ENCODE assay signal across 20 mouse cellular contexts in genomic region chr7:118461400-118462136, GRCm38 (mm10). TPM values are rescaled to one million over a fixed set of nuclear protein-coding genes. Genes with fewer than 3 reads are reported as not detected.
DNase-seq lines count a peak whose midpoint lies in the region; ATAC-seq and TF ChIP-seq lines count a peak whose summit lies in the region.
"Had no signal": no experiment of that assay in that cellular context is flagged by ENCODE, and none has a peak within 500 bp of the region (broad histone marks: within the 10 kb centered on the region; RNA-seq: fewer than 3 reads in every experiment).

No protein-coding gene starts in this region.

- no peak overlapping the region for H3K4me2 ChIP-seq in forebrain, embryonic 12.5 days
- H3K4me2 ChIP-seq in forebrain, postnatal 0 days (ENCODE audit: low read depth) = no peak overlapping the region
- no peak overlapping the region for H3K4me2 ChIP-seq in kidney, embryonic 16.5 days (replicated peaks; ENCODE audit: low read depth, low read length)
- H3K4me2 ChIP-seq in stomach, embryonic 14.5 days (replicated peaks; ENCODE audit: low read depth, low read length) = no peak overlapping the region
- no peak overlapping the region for H3K4me2 ChIP-seq in stomach, postnatal 0 days (replicated peaks; ENCODE audit: low read depth)
- no peak overlapping the region for H3K4me2 ChIP-seq in forebrain, embryonic 11.5 days (ENCODE audit: low read depth, low read length, severe bottlenecking)
- H3K4me2 ChIP-seq: heart, embryonic 12.5 days; stomach, embryonic 15.5 days had no signal

- H3K27ac ChIP-seq in forebrain, embryonic 12.5 days = no peak overlapping the region
- H3K27ac ChIP-seq in forebrain, postnatal 0 days (ENCODE audit: low read depth, low read length) = no peak overlapping the region
- H3K27ac ChIP-seq in kidney, embryonic 16.5 days (ENCODE audit: low read length) = no peak overlapping the region
- H3K27ac ChIP-seq in stomach, embryonic 14.5 days (ENCODE audit: low read length) = peak overlapping the region; percentile 10; the same call in 1 of the 2 replicates
- H3K27ac ChIP-seq in stomach, postnatal 0 days (replicated peaks) = no peak overlapping the region
- no peak overlapping the region for H3K27ac ChIP-seq in forebrain, embryonic 11.5 days (ENCODE audit: low read depth, low read length)
- H3K27ac ChIP-seq: stomach, embryonic 15.5 days had no signal

- no peak for TF ChIP-seq EP300 in stomach, postnatal 0 days (optimal IDR thresholded peaks at IDR 0.05)

- no peaks in the 10 kb centered on the region for H3K27me3 ChIP-seq in forebrain, embryonic 12.5 days
- no peaks in the 10 kb centered on the region for H3K27me3 ChIP-seq in forebrain, postnatal 0 days (ENCODE audit: insufficient read depth, low read length)
- H3K27me3 ChIP-seq in kidney, embryonic 16.5 days (ENCODE audit: insufficient read depth, low read length) = no peaks in the 10 kb centered on the region
- no peaks in the 10 kb centered on the region for H3K27me3 ChIP-seq in stomach, embryonic 14.5 days (ENCODE audit: control insufficient read depth, insufficient read depth, low read length)
- H3K27me3 ChIP-seq in stomach, postnatal 0 days (ENCODE audit: control insufficient read depth, insufficient read depth, low read length) = no peaks in the 10 kb centered on the region
- H3K27me3 ChIP-seq in forebrain, embryonic 11.5 days (ENCODE audit: control insufficient read depth, insufficient read depth, low read length) = no peaks in the 10 kb centered on the region
- H3K27me3 ChIP-seq: heart, embryonic 12.5 days; stomach, embryonic 15.5 days had no signal

- H3K36me3 ChIP-seq in forebrain, embryonic 12.5 days (replicated peaks) = no peaks in the 10 kb centered on the region
- no peaks in the 10 kb centered on the region for H3K36me3 ChIP-seq in forebrain, postnatal 0 days (ENCODE audit: insufficient read depth)
- H3K36me3 ChIP-seq in kidney, embryonic 16.5 days (ENCODE audit: insufficient read depth, low read length) = no peaks in the 10 kb centered on the region
- H3K36me3 ChIP-seq in stomach, embryonic 14.5 days (ENCODE audit: control insufficient read depth, insufficient read depth, low read length) = no peaks in the 10 kb centered on the region
- H3K36me3 ChIP-seq in stomach, postnatal 0 days (ENCODE audit: control insufficient read depth, insufficient read depth, low read length) = no peaks in the 10 kb centered on the region
- no peaks in the 10 kb centered on the region for H3K36me3 ChIP-seq in forebrain, embryonic 11.5 days (ENCODE audit: control insufficient read depth, insufficient read depth, low read length)
- H3K36me3 ChIP-seq: heart, embryonic 12.5 days; stomach, embryonic 15.5 days had no signal

- no peaks in the 10 kb centered on the region for H3K9me3 ChIP-seq in forebrain, embryonic 12.5 days
- no peaks in the 10 kb centered on the region for H3K9me3 ChIP-seq in forebrain, postnatal 0 days (ENCODE audit: low read length)
- H3K9me3 ChIP-seq in kidney, embryonic 16.5 days (ENCODE audit: low read length) = no peaks in the 10 kb centered on the region
- H3K9me3 ChIP-seq in stomach, embryonic 14.5 days (ENCODE audit: control insufficient read depth, low read depth, low read length) = no peaks in the 10 kb centered on the region
- no peaks in the 10 kb centered on the region for H3K9me3 ChIP-seq in stomach, postnatal 0 days (ENCODE audit: control insufficient read depth, low read length)
- H3K9me3 ChIP-seq in forebrain, embryonic 11.5 days (ENCODE audit: control insufficient read depth, low read length) = no peaks in the 10 kb centered on the region
- H3K9me3 ChIP-seq: heart, embryonic 12.5 days; stomach, embryonic 15.5 days had no signal

- no peak for DNase-seq in forebrain, postnatal 0 days
- DNase-seq in kidney, postnatal 10 days = no peak
- DNase-seq in stomach, postnatal 0 days (ENCODE audit: low spot score) = no peak
- DNase-seq in retina, postnatal 1 day = peak; percentile 57
- no peak for DNase-seq in forebrain, embryonic 11.5 days (ENCODE audit: low spot score)
- DNase-seq: adrenal gland, adult 2 months; cerebellum, postnatal 25 days; gastrocnemius, postnatal 25 days; kidney, adult 2 months; kidney, postnatal 4 days; layer of hippocampus, postnatal 36 days; liver; lung, adult 18-20 months; spleen, adult 18-20 months had no signal

- peaks cover 24% of the 10 kb centered on the region for H3K4me1 ChIP-seq in forebrain, embryonic 12.5 days
- H3K4me1 ChIP-seq in forebrain, postnatal 0 days (ENCODE audit: insufficient read depth) = 0 out of 2 replicates have a peak, but pooled peaks cover 8% of the 10 kb centered on the region
- H3K4me1 ChIP-seq in kidney, embryonic 16.5 days (ENCODE audit: insufficient read depth, low read length) = peaks cover 19% of the 10 kb centered on the region
- peaks cover 17% of the 10 kb centered on the region; the same call in 1 of the 2 replicates for H3K4me1 ChIP-seq in stomach, embryonic 14.5 days (ENCODE audit: control insufficient read depth, insufficient read depth, low read length)
- H3K4me1 ChIP-seq in stomach, postnatal 0 days (replicated peaks; ENCODE audit: control insufficient read depth, insufficient read depth) = peaks cover 4% of the 10 kb centered on the region
- H3K4me1 ChIP-seq in forebrain, embryonic 11.5 days (replicated peaks; ENCODE audit: control insufficient read depth, insufficient read depth, low read length) = peaks cover 3% of the 10 kb centered on the region; the same call in 1 of the 2 replicates

- H3K4me3 ChIP-seq in forebrain, embryonic 12.5 days (replicated peaks) = no peak overlapping the region
- H3K4me3 ChIP-seq in forebrain, postnatal 0 days (ENCODE audit: low read depth, low read length) = no peak overlapping the region
- no peak overlapping the region for H3K4me3 ChIP-seq in kidney, embryonic 16.5 days (ENCODE audit: low read length)
- H3K4me3 ChIP-seq in stomach, embryonic 14.5 days (ENCODE audit: low read depth, low read length) = no peak overlapping the region
- H3K4me3 ChIP-seq in stomach, postnatal 0 days (ENCODE audit: low read depth, low read length) = no peak overlapping the region
- no peak overlapping the region for H3K4me3 ChIP-seq in forebrain, embryonic 11.5 days (ENCODE audit: low read depth, low read length)
- H3K4me3 ChIP-seq: heart, embryonic 12.5 days; stomach, embryonic 15.5 days had no signal

- peak; percentile 11; the same call in 1 of the 2 replicates for ATAC-seq in forebrain, embryonic 12.5 days (ENCODE audit: low FRiP score)
- ATAC-seq in forebrain, postnatal 0 days = no peak
- 0 out of 2 replicates have a peak, but pooled peaks have one; percentile 12 for ATAC-seq in kidney, embryonic 16.5 days (ENCODE audit: low FRiP score, low TSS enrichment)
- ATAC-seq in stomach, embryonic 14.5 days (ENCODE audit: insufficient number of reproducible peaks, insufficient read depth, low FRiP score, low read depth) = no peak
- ATAC-seq in stomach, postnatal 0 days (ENCODE audit: low FRiP score, low TSS enrichment) = no peak
- no peak for ATAC-seq in forebrain, embryonic 11.5 days (replicated peaks; ENCODE audit: low FRiP score)

- 65% methylated on average over 16 of the region's 16 CpGs for WGBS in forebrain, embryonic 12.5 days
- WGBS in forebrain, postnatal 0 days = 61% methylated on average over 16 of the region's 16 CpGs
- 57% methylated on average over 16 of the region's 16 CpGs for WGBS in kidney, embryonic 16.5 days
- 31% methylated on average over 16 of the region's 16 CpGs for WGBS in stomach, embryonic 14.5 days
- WGBS in stomach, postnatal 0 days = 25% methylated on average over 16 of the region's 16 CpGs
- 68% methylated on average over 16 of the region's 16 CpGs for WGBS in forebrain, embryonic 11.5 days

- no peak for TF ChIP-seq CTCF in forebrain, postnatal 0 days (IDR thresholded peaks at IDR 0.05; ENCODE audit: low read depth)
- TF ChIP-seq CTCF in stomach, postnatal 0 days (IDR thresholded peaks at IDR 0.05; ENCODE audit: low read depth) = no peak

- no peak overlapping the region for H3K9ac ChIP-seq in forebrain, embryonic 12.5 days
- H3K9ac ChIP-seq in forebrain, postnatal 0 days = no peak overlapping the region
- no peak overlapping the region for H3K9ac ChIP-seq in kidney, embryonic 16.5 days (replicated peaks; ENCODE audit: low read length)
- no peak overlapping the region for H3K9ac ChIP-seq in stomach, embryonic 14.5 days (replicated peaks; ENCODE audit: low read depth, low read length)
- H3K9ac ChIP-seq in stomach, postnatal 0 days (ENCODE audit: low read length) = no peak overlapping the region
- no peak overlapping the region for H3K9ac ChIP-seq in forebrain, embryonic 11.5 days (ENCODE audit: low read length)
- H3K9ac ChIP-seq: heart, embryonic 12.5 days; stomach, embryonic 15.5 days had no signal

RNA-seq across cellular contexts. Expression of gene Syt17, which starts 13.5 kb away (rescaled TPM):
- 3.4 and 4.0 TPM in 2 replicates for polyA plus RNA-seq in forebrain, embryonic 12.5 days (2016; fragmentation: Nextera tagmentation; extraction: Ambion mirVana)
- total RNA-seq in forebrain, postnatal 0 days (2014; rRNA removed) = 19.6 and 22.5 TPM in 2 replicates
- 10.4 and 18.2 TPM in 2 replicates for polyA plus RNA-seq in forebrain, postnatal 0 days (2015; fragmentation: Nextera tagmentation; extraction: Ambion mirVana)
- 12.6 and 13.3 TPM in 2 replicates for polyA plus RNA-seq in kidney, embryonic 16.5 days (2015; fragmentation: Nextera tagmentation; extraction: Ambion mirVana)
- 7.8 and 8.5 TPM in 2 replicates for polyA plus RNA-seq in stomach, embryonic 14.5 days (2014; fragmentation: Nextera tagmentation; extraction: Ambion mirVana)
- polyA plus RNA-seq in stomach, postnatal 0 days (2015; fragmentation: Nextera tagmentation; extraction: Ambion mirVana) = 3.3 and 3.8 TPM in 2 replicates
- 2.4 and 3.2 TPM in 2 replicates for polyA plus RNA-seq in forebrain, embryonic 11.5 days (2014; fragmentation: Nextera tagmentation; extraction: Ambion mirVana)
- total RNA-seq: MEL had no signal

RNA-seq across cellular contexts. Expression of gene Itpripl2, which starts 30.2 kb away (rescaled TPM):
- 1.0 and 1.3 TPM in 2 replicates for polyA plus RNA-seq in forebrain, embryonic 12.5 days (2016; fragmentation: Nextera tagmentation; extraction: Ambion mirVana)
- total RNA-seq in forebrain, postnatal 0 days (2014; rRNA removed) = 3.8 and 6.0 TPM in 2 replicates
- polyA plus RNA-seq in forebrain, postnatal 0 days (2015; fragmentation: Nextera tagmentation; extraction: Ambion mirVana) = 0.42 and 0.43 TPM in 2 replicates
- 3.8 and 4.7 TPM in 2 replicates for polyA plus RNA-seq in kidney, embryonic 16.5 days (2015; fragmentation: Nextera tagmentation; extraction: Ambion mirVana)
- polyA plus RNA-seq in stomach, embryonic 14.5 days (2014; fragmentation: Nextera tagmentation; extraction: Ambion mirVana) = 3.1 and 3.7 TPM in 2 replicates
- polyA plus RNA-seq in stomach, postnatal 0 days (2015; fragmentation: Nextera tagmentation; extraction: Ambion mirVana) = 6.1 and 6.7 TPM in 2 replicates
- 0.61 and 1.1 TPM in 2 replicates for polyA plus RNA-seq in forebrain, embryonic 11.5 days (2014; fragmentation: Nextera tagmentation; extraction: Ambion mirVana)

Comparison
In these comparisons a context has a peak if more than half of its experiments do, and no peak if none do; other contexts are left out.
1. ATAC-seq: peak in forebrain, embryonic 12.5 days (single experiment) and kidney, embryonic 16.5 days (single experiment); none in forebrain, postnatal 0 days (single experiment), stomach, embryonic 14.5 days (single experiment), stomach, postnatal 0 days (single experiment) and forebrain, embryonic 11.5 days (single experiment).